Mouse (Mus musculus) left cerebral cortex, adult 18-20 months (tissue): ENCODE measurements at regions not wholly inside any gene's neighbourhood (a gene's known extent, or its start where the extent isn't known, plus 50 kb on each side); places are given as distances from the start of the nearest gene placed in this dataset.
A peak's percentile ranks its signal among the peaks of the same experiment; 100 is the strongest.
"Not testable (repeated sequence)": the region's sequence is repeated elsewhere in the genome, so short reads cannot be mapped to it uniquely, and the experiment has no call there.

Experiments used
- DNase-seq, 2 experiments: peaks; one replicate each; pipeline ENCODE4 v3.0.0; 2021 to 2022; ENCODE audit warnings: low spot score in 2 of 2, mixed read lengths in 1 of 2

DNA sequence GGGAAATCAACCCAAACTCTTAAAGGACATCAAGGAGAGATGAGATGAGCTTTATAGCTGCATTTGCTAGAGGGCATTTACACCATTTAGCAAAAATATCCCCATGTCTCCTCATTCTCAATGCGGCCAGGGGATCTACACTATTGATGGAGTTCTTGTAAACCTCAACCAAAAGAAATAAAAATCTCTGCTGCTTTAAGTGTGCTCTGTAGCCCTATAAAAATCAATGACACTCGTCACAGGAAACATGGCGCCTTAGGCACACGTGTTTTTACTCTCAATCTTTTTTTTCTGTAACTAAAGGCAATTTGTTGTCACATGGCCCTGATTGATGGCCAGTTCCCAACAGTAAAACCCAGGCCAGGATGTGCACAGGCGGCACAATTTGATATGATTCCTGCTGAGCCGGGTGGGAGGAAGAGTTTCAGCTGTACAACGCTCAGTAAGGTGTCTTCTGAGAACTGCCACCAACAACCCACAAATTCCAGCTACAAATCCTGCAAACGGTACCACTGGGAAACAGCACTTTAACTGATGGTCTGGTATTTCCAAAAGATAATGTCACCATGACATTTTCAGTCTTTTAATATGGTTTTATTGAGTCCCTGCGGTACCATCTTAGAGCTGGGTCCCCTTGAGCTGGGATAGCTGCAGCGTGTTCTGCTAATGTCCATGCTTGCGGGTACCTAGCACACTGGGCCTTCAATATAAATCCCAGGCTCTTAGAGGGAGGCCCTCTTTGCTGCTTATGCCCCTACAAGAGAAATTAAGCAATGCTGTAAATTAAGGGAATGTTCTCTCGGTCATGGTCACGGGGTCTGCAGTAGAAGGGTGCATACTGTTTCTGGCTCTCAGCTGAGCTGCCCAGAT, 78.8 kb downstream of the Tpbg start:
- DNase-seq = no peak

DNA sequence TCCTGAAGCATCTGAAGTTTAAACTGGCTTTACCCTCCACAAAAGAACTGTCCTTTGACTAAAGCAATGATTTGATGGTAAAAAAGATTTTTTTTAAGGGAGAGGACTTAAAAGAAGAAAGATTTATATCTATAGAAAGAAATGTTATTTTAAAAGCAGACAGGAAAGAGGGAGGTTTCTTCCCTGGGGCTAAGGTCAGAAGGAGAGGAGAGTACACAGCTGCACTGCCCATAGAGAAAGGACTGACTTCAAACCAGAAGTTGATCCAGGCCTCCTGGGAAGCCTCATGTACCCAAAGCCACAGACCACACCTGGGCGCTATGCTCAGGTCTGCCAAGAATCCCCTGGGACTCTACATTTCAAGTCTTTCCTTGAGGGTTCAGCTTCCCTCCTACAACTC, 83.1 kb downstream of the Tpbg start:
- DNase-seq = no peak

DNA sequence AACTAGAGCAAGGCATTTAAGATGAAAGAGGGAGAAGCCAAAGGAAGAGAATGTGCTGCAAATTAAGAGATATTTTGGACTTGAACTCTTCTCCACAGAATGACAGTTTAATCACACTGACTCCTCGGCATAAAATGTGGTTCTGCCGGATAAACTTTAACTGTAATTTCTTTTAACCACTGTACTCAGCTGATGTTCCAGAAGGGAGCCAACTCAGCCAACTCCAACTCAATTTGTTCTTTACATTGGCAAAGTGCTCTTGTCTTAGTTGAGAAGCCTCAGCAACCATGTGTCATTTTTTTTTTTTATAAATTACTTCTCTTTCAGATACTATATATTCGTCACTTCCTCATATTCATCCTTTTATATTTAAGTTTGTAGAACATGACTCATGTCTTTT, 90.0 kb downstream of the Tpbg start:
- peak; percentile 3 to 8 for DNase-seq

DNA sequence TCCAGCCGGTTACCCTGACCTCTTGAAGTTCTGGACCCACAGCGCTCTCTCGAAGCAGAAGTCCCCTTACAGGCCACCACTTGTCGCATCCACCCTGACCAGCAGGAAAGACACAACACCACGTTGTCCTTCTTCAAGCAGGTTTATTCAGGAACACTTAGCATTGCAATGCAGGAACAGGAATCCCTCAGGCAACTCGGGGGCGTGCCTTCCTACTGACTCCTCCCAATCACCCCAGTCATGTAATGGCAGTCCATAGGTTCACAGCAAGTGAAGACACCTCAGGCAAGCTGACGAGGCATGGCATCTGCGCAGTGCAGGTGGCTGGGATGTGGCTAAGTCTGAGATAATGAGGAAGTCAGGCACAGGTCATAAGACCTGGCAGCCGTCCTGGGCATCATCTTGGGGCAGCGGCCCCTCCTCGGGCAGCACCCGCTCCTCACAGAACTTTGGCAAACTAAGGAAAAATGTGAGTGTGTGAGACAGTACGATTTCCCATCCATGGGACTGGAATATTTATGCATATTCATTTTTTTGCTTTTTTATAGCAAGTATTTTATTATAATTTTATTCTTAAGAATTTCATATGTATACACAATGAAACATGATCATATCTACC, 101.0 kb downstream of the Tpbg start:
- DNase-seq = not testable (repeated sequence)

DNA sequence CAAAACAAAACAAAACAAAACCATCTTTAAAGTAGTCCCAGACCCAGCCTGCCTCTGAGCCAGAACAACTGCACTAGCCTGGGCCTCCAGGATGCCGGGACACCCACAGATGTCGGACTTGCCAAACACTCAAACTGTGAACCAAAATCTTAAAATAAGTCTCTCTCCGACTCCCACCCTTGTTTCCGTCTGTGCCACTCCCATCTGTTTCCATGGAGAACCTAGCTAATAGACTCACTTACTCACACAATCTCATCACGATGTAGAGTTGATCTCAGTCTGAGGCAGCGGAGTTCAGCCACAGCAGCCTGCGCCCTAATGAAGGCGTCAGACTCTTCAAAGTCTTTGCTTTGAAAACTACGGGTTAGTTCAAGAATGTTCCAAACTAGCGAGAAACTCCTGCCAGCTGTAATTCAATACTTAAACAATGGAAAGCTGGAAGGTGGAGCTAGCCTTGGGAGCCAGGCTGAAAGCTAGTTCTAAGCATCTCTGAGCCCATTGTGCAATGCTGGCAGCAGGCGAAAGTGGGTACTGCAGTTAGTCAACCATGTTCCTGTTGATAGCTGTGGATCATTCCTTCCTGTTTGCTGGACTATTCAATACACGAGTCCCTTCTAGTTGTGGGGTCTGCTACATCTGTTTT, 106.4 kb downstream of the Tpbg start:
- peak; percentile 46 to 59 for DNase-seq

DNA sequence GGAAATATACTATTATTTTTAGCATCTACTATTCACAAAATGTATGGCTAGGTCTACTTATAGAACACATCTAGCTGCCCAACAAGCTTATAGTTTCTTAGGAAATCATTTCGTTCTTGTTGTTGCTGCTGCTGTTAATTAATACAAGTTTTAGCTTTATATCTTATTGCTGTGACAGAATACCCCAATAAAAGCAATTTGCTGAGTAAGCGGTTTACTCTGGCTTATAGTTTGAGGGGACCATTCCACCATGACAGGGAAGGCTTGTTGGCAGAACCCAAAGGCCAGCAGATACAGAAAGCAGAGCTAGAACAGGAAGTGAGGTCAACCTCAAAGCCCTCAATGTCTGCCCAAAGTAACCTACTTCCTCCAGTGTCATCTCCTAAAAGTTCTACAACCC, 109.6 kb downstream of the Tpbg start:
- no peak for DNase-seq

DNA sequence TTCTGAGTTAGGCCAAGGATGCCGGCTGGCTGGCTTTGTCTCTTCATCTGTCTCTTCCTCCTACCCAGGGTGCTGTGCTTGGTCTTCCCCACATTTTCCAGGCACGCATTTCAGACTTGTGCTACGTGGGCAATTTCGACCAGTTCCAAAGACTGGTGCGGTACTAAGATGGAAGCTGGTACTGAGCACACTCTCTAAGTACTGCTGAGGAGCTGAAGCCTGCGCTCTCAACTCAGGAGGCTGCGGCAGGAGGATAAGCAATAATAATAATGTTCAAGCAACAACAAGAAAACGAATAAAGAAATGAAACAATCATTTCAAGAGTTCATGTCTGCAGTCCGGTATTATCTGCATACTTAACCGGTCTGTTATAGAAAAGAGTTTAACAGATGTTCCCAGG, 127.9 kb downstream of the Tpbg start:
- no peak for DNase-seq

DNA sequence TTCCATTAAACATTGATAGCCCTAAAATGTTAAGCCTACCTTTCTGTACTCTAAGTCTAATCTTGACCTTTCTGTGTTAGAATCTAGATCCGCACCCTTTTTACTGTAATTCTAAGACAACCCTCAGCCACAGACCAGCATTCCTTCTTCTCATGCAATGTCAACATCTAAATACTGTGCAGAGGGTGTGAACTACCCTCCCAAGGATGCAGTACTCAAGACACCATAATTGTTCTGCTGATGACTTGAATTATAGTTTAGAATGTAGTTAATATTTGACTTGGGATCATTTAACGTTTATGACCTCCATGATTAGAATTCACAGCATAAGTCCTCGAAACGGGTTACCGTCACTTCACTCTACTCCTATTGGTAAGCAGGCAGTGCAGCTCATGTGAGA, 139.2 kb downstream of the Tpbg start:
- DNase-seq = no peak

DNA sequence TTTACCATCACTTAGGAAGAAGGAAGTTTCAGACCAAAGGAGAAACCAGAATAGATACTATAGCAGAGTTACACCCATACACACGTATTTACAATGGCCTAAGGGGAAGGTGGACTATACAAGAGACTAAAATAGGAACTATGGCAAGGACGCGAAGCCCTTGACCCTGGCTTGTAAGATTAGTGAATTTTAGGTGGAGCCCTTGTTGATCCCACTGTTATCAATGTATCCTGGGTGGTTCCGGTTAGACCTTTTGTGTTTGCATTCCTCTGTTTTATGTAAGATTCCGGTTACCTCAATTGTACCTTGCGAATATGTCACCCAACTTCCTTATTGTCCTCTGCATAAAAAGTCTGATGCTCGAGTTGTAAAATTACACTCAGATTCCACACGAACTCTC, 141.3 kb downstream of the Tpbg start:
- not testable (repeated sequence) for DNase-seq

DNA sequence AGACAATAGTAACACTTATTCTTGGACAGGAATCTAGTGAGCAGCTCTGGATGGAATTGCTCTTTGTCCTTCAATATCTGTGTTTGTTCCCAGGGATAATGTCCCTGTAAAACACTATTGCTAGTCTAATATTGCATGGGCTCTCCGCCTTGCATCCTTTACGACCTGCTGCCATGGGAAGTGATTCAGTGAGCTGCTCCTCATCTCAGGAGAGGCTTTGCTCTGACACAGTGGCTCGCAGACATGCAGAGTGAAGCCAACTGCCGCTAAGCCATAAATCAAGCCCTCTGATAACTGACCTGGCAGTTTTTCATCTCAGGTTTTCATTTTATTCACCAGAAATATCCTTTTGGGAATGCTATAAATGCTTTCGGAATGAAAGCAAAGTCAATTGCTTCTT, 143.5 kb downstream of the Tpbg start:
- DNase-seq = no peak

DNA sequence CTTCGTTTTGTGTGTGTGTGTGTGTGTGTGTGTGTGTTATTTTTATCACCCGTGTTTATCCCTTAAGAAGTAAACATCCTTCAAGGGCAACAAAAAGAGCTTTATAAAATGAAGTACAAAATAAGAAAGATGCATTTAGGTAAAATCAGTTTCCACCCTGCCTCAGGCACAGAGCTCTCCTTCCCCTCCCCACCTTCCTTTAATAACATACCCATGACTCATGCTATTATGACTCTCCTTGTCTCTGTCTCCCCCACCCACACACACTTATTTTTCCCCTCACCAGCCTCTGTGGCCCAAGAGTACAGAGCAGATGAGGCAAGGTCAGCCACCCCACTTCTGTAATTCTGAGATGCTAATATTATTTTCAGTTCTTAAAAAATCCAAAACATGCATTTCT, 144.0 kb downstream of the Tpbg start:
- no peak for DNase-seq

DNA sequence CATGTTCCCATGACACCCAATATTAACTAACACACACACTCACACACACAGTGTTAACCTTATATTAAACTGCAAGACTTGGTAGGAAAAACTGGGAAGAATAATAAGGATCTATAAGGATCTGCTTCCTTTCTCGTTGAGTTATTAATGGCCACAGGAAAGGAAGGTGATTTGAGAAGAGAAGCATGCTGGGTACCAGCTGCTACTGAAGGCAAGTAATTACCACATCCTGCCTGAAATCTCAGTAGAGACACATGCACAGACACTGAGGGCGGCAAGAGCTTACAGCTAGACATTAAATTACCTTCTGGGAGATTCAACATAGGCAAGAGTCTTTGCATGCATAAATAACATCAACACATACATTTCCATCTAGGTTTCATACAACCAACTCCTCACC, 160.8 kb downstream of the Tpbg start:
- DNase-seq = no peak

DNA sequence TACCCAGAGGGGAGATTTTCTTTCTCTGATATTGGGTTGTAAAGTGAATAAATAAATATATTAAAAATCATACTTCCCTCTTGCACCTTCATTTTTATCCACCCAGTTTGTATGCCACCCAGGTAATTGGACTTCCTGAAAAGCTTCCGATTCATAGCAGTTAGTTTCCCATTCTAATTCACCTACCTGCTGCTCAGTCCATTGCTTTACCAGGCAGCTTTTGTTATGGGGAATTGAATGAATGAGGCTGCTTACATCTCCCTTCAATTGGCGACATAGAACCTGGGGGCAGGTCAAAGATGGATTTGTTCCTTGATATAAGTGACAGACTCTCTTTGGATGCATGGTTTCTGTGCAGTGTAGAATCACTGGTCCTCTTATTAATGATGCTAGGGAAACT, 169.5 kb downstream of the Tpbg start:
- DNase-seq = no peak

DNA sequence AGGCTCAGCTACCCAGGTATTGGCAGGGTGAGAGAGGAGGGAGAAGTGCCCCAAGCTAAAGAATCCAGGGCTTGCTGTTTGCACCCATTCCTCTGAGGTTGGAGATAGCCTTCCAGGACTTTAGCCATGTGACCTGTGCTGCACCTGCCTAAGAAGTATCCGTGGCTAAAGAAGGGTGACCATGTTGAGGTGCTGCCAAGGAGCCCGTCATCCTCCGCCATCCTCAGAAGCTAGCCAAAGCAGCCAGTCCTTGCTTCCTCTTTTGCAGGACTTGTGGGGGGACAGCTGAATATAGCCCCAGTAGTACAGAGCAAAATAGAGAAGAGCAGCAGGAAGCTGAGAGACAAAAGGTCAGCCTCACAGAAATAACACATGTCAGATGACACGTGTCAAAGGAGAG, 173.7 kb downstream of the Tpbg start:
- DNase-seq = no peak

DNA sequence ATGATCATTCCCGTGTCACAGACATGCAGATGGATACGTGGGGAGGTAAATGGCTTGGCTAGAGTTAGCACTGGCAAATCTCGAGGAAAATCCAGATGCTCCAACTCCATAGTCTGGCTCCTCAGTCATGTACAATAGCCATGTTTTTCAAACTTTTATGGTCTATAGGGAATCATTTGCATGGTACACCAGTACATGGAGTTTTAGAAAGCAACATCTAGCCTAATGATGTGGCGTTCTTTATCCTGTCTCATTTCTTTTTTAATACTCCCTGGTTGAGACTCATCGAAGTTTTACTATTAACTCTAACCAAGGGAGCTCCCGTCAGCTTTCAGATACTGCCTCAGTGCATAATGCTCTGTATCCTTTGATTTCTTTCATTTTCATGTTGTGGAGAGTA, 178.0 kb downstream of the Tpbg start:
- DNase-seq = no peak

DNA sequence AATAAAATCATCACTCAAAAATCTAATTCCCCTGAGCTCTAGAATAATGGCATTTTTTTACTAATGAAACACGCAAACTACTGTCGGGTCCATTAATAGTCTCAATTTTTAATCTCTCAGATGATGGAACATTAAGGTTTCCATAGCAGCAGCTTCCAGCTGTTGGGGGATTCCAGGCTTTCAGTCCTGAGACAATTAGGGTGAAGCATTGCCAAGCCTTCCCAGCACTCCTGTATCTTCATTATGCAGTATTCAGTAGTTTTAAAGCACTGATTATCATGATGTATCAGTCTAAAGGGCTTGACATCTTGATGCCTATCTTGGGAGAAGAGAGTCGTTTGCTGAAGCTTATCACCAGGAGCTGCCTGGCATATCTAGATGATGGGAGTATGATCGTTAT, 178.6 kb downstream of the Tpbg start:
- DNase-seq = no peak

DNA sequence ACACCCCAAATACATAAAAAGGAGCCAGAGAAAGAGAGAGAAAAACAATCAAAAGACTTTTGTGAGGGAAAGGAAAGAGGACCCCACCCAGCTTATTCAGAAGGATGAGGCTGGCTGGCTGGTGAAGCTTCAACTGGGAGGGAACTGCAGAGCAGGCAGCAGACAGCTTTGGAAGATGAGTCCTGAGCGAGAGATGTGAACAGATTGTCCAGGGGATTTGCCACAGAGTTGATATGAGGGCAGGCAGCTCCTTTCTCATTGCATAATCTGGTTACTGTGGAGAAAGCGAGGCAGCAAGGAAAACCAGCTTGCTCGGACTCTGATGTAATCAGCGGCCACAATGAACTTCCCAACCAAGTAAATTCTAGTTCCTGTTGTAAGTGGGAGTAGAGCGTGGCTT, 188.6 kb downstream of the Tpbg start:
- peak in 1 of 2 experiments; percentile 21 for DNase-seq

DNA sequence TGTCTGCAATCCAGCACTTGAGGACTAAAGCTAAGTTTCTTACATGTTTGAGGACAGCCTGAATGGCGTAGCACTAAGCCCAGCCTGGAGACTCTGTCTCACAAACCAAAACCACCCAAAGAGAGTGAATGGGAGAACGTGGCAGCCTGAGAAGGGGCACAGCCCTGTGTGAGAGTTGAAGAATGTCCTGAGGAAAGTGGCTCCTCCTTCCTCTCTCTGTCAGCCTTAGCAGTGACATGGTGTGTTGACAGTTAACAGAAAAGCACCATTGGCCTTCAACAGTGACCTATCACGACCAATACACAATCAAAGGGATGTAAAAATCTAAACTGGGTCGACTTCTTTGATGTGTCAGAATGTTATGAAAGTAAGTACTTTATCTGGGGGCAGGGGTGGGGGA, 201.9 kb downstream of the Tpbg start:
- DNase-seq = no peak

DNA sequence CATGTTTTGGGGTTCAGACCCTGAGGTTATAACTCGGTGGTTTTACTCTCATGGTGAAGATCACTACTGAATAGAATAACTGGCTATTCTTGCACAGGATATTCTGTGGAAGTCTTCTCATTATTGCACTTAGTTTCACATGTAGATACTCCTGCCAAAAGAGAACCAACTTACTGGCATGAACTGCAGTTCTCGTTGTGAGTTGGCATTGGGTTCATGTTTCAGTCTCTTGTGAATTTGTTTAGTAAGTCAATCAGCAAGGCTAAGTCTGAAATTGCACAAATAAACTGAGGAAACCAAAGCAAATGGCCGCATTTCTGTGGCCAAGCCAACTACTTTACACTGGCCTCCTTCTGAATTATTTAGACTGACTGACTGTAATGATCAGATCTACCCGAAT, 215.9 kb downstream of the Tpbg start:
- DNase-seq = no peak

DNA sequence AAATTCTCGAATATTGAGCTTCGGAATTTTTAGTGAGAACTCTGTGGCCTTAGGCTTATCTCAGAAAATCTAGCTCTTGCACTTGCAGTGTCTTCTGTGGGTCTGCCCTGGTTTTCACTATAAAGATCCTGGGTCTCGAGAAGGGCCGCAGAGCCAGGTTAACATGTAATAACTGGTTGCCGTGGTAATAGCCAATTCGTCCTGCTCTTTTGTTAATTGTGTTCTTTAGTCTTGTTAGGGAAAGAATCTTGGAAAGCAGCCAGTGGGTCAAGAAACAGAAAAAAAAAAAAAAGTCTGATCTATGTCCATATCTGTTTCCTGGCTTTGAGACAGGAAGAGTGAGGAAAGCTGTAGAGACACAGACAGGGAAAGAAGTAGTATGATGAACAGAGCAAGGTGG, 217.9 kb downstream of the Tpbg start:
- no peak for DNase-seq

DNA sequence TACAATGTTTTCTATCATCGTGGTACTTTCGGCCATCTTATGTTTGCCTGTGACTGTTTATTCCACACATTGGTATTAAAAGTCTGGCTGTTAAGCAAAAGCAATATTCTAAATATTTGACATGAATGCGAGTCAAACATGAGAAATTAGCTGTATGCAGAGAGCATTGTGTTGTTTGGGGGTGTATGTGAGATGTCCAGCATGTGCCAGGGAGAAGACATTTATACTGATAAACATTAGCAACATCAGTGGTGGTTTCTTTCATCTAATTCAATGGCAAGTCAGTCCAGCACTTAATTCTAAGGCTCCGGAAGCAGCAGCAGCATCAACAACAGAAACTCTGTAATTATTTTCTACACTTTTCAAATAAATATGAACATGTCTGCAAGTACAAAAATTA, 219.1 kb downstream of the Tpbg start:
- no peak for DNase-seq

DNA sequence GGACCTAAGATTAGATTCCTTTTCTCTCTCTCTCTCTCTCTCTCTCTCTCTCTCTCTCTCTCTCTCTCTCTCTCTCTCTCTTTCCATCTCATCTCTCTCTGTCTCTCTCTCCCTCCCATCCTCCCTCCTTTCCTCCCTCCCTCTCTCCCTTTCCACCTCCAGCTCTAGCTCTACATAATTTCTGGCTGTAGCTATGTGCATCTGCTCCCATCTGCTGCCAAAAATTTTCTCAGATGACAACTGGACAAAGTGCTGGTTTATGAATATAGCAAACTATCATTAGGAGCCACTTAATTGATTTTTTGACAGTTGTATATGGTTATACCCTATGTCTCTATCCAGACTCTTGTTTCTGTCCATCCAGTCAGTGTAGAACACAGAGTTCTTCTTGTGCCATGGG, 237.1 kb downstream of the Tpbg start:
- no peak for DNase-seq

DNA sequence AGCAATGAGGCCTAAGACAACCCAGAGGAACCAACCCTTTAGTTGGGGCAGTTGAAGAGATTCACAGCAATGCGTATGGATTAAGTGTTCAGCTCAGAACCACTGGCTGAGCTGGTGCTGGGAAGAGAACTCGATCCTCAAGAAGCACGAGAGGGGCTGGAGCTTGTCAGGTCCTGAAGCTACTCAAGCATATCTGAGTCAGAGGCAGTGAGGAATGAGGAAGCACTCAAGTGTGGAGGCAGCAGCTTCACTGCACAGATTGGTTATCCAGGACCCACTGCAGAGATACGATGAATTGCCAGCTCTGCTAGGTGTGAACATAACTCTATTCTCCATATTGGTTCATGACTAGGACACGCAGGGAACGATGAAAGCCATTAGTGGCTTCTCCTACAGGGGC, 239.7 kb downstream of the Tpbg start:
- DNase-seq = no peak
